Mouse (Mus musculus) bone marrow, adult 2 months (tissue): Measurements from ENCODE around the gene Cped1.

Experiments
- CTCF ChIP-seq: fragments of 200-500 bp; IDR thresholded peaks from 2 replicates; pipeline ENCODE4 v1.5.1; 2011; ENCODE audit warnings: low read length, control low read depth; ENCODE audit not compliant: control insufficient read depth, insufficient read depth
- POLR2A ChIP-seq: fragments of 200-500 bp; IDR thresholded peaks from 2 replicates; pipeline ENCODE4 v1.6.1; 2011; ENCODE audit warnings: low read depth, mild to moderate bottlenecking, control low read depth, low read length, borderline replicate concordance; ENCODE audit not compliant: control insufficient read depth

DNA sequence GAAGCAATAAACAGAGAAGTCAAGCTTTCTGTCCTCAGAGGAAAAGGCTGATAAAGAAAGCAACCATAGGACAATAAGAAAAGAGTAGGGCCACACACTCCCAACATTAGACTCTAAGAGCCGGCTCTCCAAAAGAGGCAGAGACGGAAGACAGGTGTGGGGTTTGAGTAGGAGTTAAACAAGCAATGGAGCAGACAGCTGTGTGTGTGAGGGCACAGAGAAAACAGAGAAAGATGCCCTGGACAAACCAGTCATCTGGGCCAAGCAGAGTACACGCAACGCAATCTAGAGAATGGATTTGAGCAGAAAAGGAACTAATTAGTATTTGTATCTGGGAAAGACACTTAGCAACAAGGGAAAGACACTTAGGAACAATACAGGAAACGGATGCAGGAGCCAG lies 227.5 kb downstream of the Cped1 start:
- TF ChIP-seq CTCF (no peak), POLR2A (no peak)
